Mouse (Mus musculus) midbrain, embryonic 10.5 days (tissue): Measurements from ENCODE around the gene Spata9. TPM values are rescaled to one million over a fixed set of nuclear protein-coding genes. Genes with fewer than 3 reads are reported as not detected.

Experiments used
- DNase-seq: peaks from one replicate; pipeline ENCODE4 v3.0.0-alpha.2; 2017; ENCODE audit warnings: low spot score
- H3K27ac ChIP-seq: fragments of 300-500 bp; sonication (generic); replicated peaks from 2 replicates; pipeline ENCODE4 v1.5.1; 2016; ENCODE audit warnings: mild to moderate bottlenecking
- H3K27me3 ChIP-seq: fragments of 300-500 bp; sonication (generic); 2 replicates; pipeline ENCODE4 v1.6.1; 2016; ENCODE audit warnings: low read depth, mild to moderate bottlenecking; ENCODE audit not compliant: poor library complexity, severe bottlenecking
- H3K36me3 ChIP-seq: fragments of 300-500 bp; sonication (generic); 2 replicates; pipeline ENCODE4 v1.6.1; 2016; ENCODE audit warnings: mild to moderate bottlenecking, moderate library complexity
- H3K4me1 ChIP-seq: fragments of 300-500 bp; sonication (generic); 2 replicates; pipeline ENCODE4 v1.6.1; 2016
- H3K4me3 ChIP-seq: fragments of 300-500 bp; sonication (generic); 2 replicates; pipeline ENCODE4 v1.5.1; 2016; ENCODE audit warnings: mild to moderate bottlenecking, moderate library complexity
- H3K9me3 ChIP-seq: fragments of 300-500 bp; sonication (generic); replicated peaks from 2 replicates; pipeline ENCODE4 v1.6.1; 2016; ENCODE audit warnings: mild to moderate bottlenecking
- WGBS: fragments of 180-500 bp; shearing (Covaris S2); methylation state at CpG from one replicate; pipeline ENCODE4 v1.1.7; 2016; 5-methylcytosine and 5-hydroxymethylcytosine counted together
- polyA plus RNA-seq: library from polyadenylated mRNA; unstranded; fragments of >200 nt; fragmentation: Nextera tagmentation; extraction: Ambion mirVana; gene quantifications from 2 replicates; pipeline ENCODE4 v1.2.1, GENCODE M21; 2016

The Spata9 gene
- polyA plus RNA-seq, 1 experiment from 2014 or later, result 0.52 TPM

- no peaks in the 10 kb centered on the region for H3K9me3 ChIP-seq
- peaks cover 15% of the 10 kb centered on the region for H3K4me1 ChIP-seq
- peak within 1 kb of the TSS; percentile 80 for H3K4me3 ChIP-seq
- no peaks in the 10 kb centered on the region for H3K36me3 ChIP-seq
- peak; percentile 97 for DNase-seq
- H3K27me3 ChIP-seq, result no peaks in the 10 kb centered on the region
- H3K27ac ChIP-seq, result peak within 1 kb of the TSS; percentile 95
- 2% methylated on average over 50 of the region's 50 CpGs for WGBS
Measured at GRCm38 (mm10) chr13:76017974-76018843, 51.3 kb downstream of the Spata9 start, which contains the start of gene Rfesd. Gene Rfesd, minus strand, starts transcription at chr13:76018719.

- Histone ChIP-seq H3K27ac (peak overlapping the region; percentile 95; the same call in 1 of the 2 replicates), H3K9me3 (no peaks in the 10 kb centered on the region), H3K36me3 (no peaks in the 10 kb centered on the region), H3K27me3 (no peaks in the 10 kb centered on the region), H3K4me1 (peaks cover 15% of the 10 kb centered on the region), H3K4me3 (peak overlapping the region; percentile 80)
- no peak for DNase-seq
- 47% methylated on average over 5 of the region's 5 CpGs for WGBS
Measured at GRCm38 (mm10) chr13:76018844-76019400, 52.0 kb downstream of the Spata9 start.

- no peaks in the 10 kb centered on the region for H3K9me3 ChIP-seq
- H3K27me3 ChIP-seq, result no peaks in the 10 kb centered on the region
- no peak for DNase-seq
- H3K36me3 ChIP-seq, result no peaks in the 10 kb centered on the region
- H3K4me3 ChIP-seq, result no peak overlapping the region
- peaks cover 14% of the 10 kb centered on the region for H3K4me1 ChIP-seq
- H3K27ac ChIP-seq, result no peak overlapping the region
- WGBS, result 92% methylated on average over 2 of the region's 2 CpGs
Measured at GRCm38 (mm10) chr13:76021782-76022181, 54.8 kb downstream of the Spata9 start.

DNA sequence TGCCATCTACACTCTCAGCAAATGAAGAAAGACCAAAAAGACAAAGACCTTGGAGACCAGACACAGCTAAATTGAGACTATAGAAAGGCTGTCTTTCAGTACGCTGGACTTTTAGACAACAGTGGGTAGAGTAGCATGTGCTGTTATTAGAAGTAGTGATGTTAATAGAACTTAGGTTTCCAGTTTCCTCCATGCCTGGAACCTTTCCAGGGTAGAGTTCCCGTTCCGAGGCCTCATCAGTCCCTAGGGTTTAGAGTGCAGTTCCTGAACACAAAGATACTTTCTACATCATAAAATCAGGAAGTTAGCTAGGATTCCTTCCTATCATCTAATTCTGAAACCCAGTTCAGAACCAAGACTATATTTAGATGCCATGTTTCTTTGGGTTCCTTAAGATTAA, 57.6 kb downstream of the Spata9 start:
- Histone ChIP-seq H3K4me3 (no peak overlapping the region), H3K27ac (no peak overlapping the region), H3K9me3 (no peaks in the 10 kb centered on the region), H3K36me3 (no peaks in the 10 kb centered on the region), H3K27me3 (no peaks in the 10 kb centered on the region), H3K4me1 (no peaks in the 10 kb centered on the region)
- DNase-seq, result no peak
- WGBS, result 92% methylated on average over 3 of the region's 3 CpGs

DNA sequence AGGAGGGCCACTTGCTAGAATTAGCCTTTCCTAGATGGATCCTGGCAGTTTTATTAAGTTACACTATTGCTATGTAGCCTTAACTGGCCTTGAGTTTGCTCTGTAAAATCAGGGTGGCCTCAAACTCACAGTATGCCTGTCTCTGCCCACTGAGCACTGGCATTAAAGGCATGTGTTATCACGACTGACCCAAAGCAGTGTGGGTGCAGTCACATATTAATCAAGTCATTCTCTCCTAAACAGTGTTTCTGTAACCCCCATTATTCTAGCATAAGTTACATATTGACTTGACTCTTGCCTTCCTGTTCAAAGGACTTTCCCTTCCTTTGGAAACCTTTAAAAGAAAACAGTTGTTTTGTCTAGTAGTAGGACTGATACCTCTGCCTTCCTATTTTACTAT, 75.5 kb downstream of the Spata9 start:
- Histone ChIP-seq H3K9me3 (no peaks in the 10 kb centered on the region), H3K27ac (no peak overlapping the region), H3K36me3 (no peaks in the 10 kb centered on the region), H3K4me3 (no peak overlapping the region), H3K27me3 (no peaks in the 10 kb centered on the region), H3K4me1 (no peaks in the 10 kb centered on the region)
- no peak for DNase-seq
- WGBS, result 58% methylated on average over 1 of the region's 1 CpGs

- Histone ChIP-seq H3K4me1 (no peaks in the 10 kb centered on the region), H3K9me3 (no peaks in the 10 kb centered on the region), H3K27me3 (no peaks in the 10 kb centered on the region), H3K4me3 (no peak overlapping the region), H3K27ac (no peak overlapping the region), H3K36me3 (no peaks in the 10 kb centered on the region)
- no peak for DNase-seq
Measured at GRCm38 (mm10) chr13:76044971-76045370, 78.0 kb downstream of the Spata9 start.

Other genes starting within 250 kb of the Spata9 start
- gene Glrx, start 127.3 kb upstream of the Spata9 start, polyA plus RNA-seq, result 32.7 and 33.9 TPM in 2 replicates
- 43.0 and 47.7 TPM in 2 replicates for gene Rhobtb3, start 23.2 kb upstream of the Spata9 start, polyA plus RNA-seq
- 19.7 and 26.5 TPM in 2 replicates for gene Rfesd, start 51.6 kb downstream of the Spata9 start, polyA plus RNA-seq
- gene Gpr150, start 89.8 kb downstream of the Spata9 start, polyA plus RNA-seq, result 0.55 and 0.60 TPM in 2 replicates
- gene Arsk, start 131.5 kb downstream of the Spata9 start, polyA plus RNA-seq, result 4.1 and 6.0 TPM in 2 replicates
- gene Ttc37, start 131.6 kb downstream of the Spata9 start, polyA plus RNA-seq, result 11.9 and 12.3 TPM in 2 replicates